ENCODE assay signal across 10 mouse cellular contexts in the genomic region with DNA sequence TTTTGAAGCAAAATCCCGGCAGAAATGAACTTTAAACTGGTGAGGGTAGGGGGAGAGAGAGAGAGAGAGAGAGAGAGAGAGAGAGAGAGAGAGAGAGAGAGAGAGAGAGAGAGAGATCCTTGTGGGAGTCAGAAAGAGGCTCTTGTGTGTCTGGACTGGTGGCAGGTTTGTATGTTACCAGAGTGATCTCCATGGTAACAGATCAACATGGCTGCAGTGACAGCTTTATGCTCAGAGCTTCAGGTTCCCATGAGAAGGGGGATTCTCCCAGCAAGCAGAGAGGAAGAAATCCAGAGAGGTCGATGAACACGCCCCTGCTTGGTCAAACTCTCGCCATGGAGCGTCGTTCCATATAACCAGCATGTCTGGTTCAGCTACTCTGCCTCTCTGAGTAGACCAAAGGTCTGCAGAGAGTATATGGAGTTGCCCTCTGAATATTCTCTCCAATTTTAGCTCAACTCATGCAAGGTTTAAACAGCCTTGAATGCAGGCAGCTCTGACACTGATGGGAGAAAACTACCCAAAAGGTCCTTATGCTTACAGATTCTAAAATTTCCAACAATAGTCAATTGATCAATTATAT.
A peak's percentile ranks its signal among the peaks of the same experiment; 100 is the strongest.
DNase-seq lines count a peak whose midpoint lies in the region; ATAC-seq and TF ChIP-seq lines count a peak whose summit lies in the region.
"Had no signal": no experiment of that assay in that cellular context is flagged by ENCODE, and none has a peak within 500 bp of the region (broad histone marks: within the 10 kb centered on the region; RNA-seq: fewer than 3 reads in every experiment).

No protein-coding gene starts in this region.

- no peaks in the 10 kb centered on the region for H3K36me3 ChIP-seq in hindbrain, embryonic 13.5 days
- H3K36me3 ChIP-seq in midbrain, postnatal 0 days (ENCODE audit: insufficient read depth, low read length) = no peaks in the 10 kb centered on the region
- peaks cover 4% of the 10 kb centered on the region; the same call in 1 of the 2 replicates for H3K36me3 ChIP-seq in liver, postnatal 0 days (replicated peaks; ENCODE audit: insufficient read depth, low read length)

- no peak for DNase-seq in left cerebral cortex, adult 2 months (ENCODE audit: extremely low spot score in 1 of 2, low spot score in 2 of 2)
- no peak for DNase-seq in left cerebral cortex, postnatal 36 days (ENCODE audit: low spot score in 2 of 2)
- DNase-seq in embryo, embryonic 11.5 days (ENCODE audit: low read depth, low spot score) = peak; percentile 26
- peak; percentile 78 for DNase-seq in midbrain, postnatal 0 days (ENCODE audit: low spot score)
- no peak for DNase-seq in frontal cortex, adult 2 months (ENCODE audit: extremely low spot score in 1 of 2, low spot score in 1 of 2)
- no peak for DNase-seq in liver, postnatal 0 days
- DNase-seq in layer of hippocampus, adult 11-12 months (ENCODE audit: low spot score) = no peak
- DNase-seq: cerebellum, adult 2 months; liver, embryonic 13.5 days had no signal

- H3K9ac ChIP-seq in hindbrain, embryonic 13.5 days = no peak overlapping the region
- H3K9ac ChIP-seq in midbrain, postnatal 0 days (replicated peaks; ENCODE audit: low read length, poor library complexity, severe bottlenecking) = no peak overlapping the region
- no peak overlapping the region for H3K9ac ChIP-seq in liver, postnatal 0 days (replicated peaks)
- H3K9ac ChIP-seq: liver, embryonic 13.5 days had no signal

- 31% methylated on average over 6 of the region's 6 CpGs for WGBS in hindbrain, embryonic 13.5 days
- WGBS in midbrain, postnatal 0 days = 15% methylated on average over 6 of the region's 6 CpGs
- WGBS in liver, postnatal 0 days (ENCODE audit: insufficient replicate concordance) = 72% methylated on average over 6 of the region's 6 CpGs

- H3K4me1 ChIP-seq in hindbrain, embryonic 13.5 days (replicated peaks) = peaks cover 43% of the 10 kb centered on the region
- H3K4me1 ChIP-seq in midbrain, postnatal 0 days (ENCODE audit: insufficient read depth, low read length) = 0 out of 2 replicates have a peak, but pooled peaks cover 8% of the 10 kb centered on the region
- peaks cover 21% of the 10 kb centered on the region for H3K4me1 ChIP-seq in liver, postnatal 0 days (ENCODE audit: insufficient read depth)

- H3K9me3 ChIP-seq in hindbrain, embryonic 13.5 days = no peaks in the 10 kb centered on the region
- no peaks in the 10 kb centered on the region for H3K9me3 ChIP-seq in midbrain, postnatal 0 days (ENCODE audit: low read length)
- no peaks in the 10 kb centered on the region for H3K9me3 ChIP-seq in liver, postnatal 0 days (ENCODE audit: low read length)
- H3K9me3 ChIP-seq: liver, embryonic 13.5 days had no signal

- H3K4me2 ChIP-seq in hindbrain, embryonic 13.5 days = peak overlapping the region; percentile 20; the same call in 1 of the 2 replicates
- peak overlapping the region; percentile 33 for H3K4me2 ChIP-seq in midbrain, postnatal 0 days (ENCODE audit: low read depth, low read length, poor library complexity, severe bottlenecking)
- H3K4me2 ChIP-seq in liver, postnatal 0 days (ENCODE audit: low read depth, low read length) = no peak overlapping the region
- H3K4me2 ChIP-seq: liver, embryonic 13.5 days had no signal

- no peak overlapping the region for H3K4me3 ChIP-seq in left cerebral cortex, adult 2 months
- H3K4me3 ChIP-seq in hindbrain, embryonic 13.5 days = no peak overlapping the region
- no peak overlapping the region for H3K4me3 ChIP-seq in midbrain, postnatal 0 days (ENCODE audit: low read depth, low read length)
- H3K4me3 ChIP-seq in liver, postnatal 0 days (ENCODE audit: low read depth, low read length) = no peak overlapping the region
- H3K4me3 ChIP-seq: liver, embryonic 13.5 days had no signal

- peak; percentile 75 for ATAC-seq in hindbrain, embryonic 13.5 days (ENCODE audit: low FRiP score)
- peak; percentile 82 for ATAC-seq in midbrain, postnatal 0 days (ENCODE audit: low FRiP score)
- no peak for ATAC-seq in liver, postnatal 0 days

- H3K27me3 ChIP-seq in hindbrain, embryonic 13.5 days = no peaks in the 10 kb centered on the region
- H3K27me3 ChIP-seq in midbrain, postnatal 0 days (ENCODE audit: insufficient read depth, low read length) = no peaks in the 10 kb centered on the region
- H3K27me3 ChIP-seq in liver, postnatal 0 days (ENCODE audit: insufficient read depth, low read length) = no peaks in the 10 kb centered on the region
- H3K27me3 ChIP-seq: liver, embryonic 13.5 days had no signal

- no peak for TF ChIP-seq CTCF in left cerebral cortex, adult 2 months (IDR thresholded peaks at IDR 0.05)
- TF ChIP-seq CTCF in midbrain, postnatal 0 days (IDR thresholded peaks at IDR 0.05) = no peak
- TF ChIP-seq CTCF in liver, postnatal 0 days (IDR thresholded peaks at IDR 0.05; ENCODE audit: low read depth) = no peak

- H3K27ac ChIP-seq in left cerebral cortex, adult 2 months = peak overlapping the region; percentile 65
- H3K27ac ChIP-seq in hindbrain, embryonic 13.5 days = peak overlapping the region; percentile 70
- H3K27ac ChIP-seq in midbrain, postnatal 0 days (ENCODE audit: low read depth, low read length) = no peak overlapping the region
- H3K27ac ChIP-seq in liver, postnatal 0 days (ENCODE audit: low read depth) = no peak overlapping the region
- H3K27ac ChIP-seq: liver, embryonic 13.5 days had no signal

- TF ChIP-seq EP300 in liver, postnatal 0 days (IDR thresholded peaks at IDR 0.05; ENCODE audit: low read depth) = no peak

- intact Hi-C loops in left cerebral cortex, adult 2 months (cut with DNase I) = no loop called here
- intact Hi-C loops in left cerebral cortex, postnatal 36 days (cut with DNase I) = no loop called here

Comparison
In these comparisons a context has a peak if more than half of its experiments do, and no peak if none do; other contexts are left out.
1. DNase-seq: peak in embryo, embryonic 11.5 days (single experiment) and midbrain, postnatal 0 days (single experiment); none in left cerebral cortex, adult 2 months (0 of 2), left cerebral cortex, postnatal 36 days (0 of 2), frontal cortex, adult 2 months (0 of 2), liver, postnatal 0 days (single experiment) and layer of hippocampus, adult 11-12 months (single experiment).
2. H3K27ac ChIP-seq: peak in left cerebral cortex, adult 2 months (single experiment) and hindbrain, embryonic 13.5 days (single experiment); none in midbrain, postnatal 0 days (single experiment) and liver, postnatal 0 days (single experiment).